Mouse (Mus musculus): ENCODE measurements at regions not wholly inside any gene's neighbourhood (a gene's known extent, or its start where the extent isn't known, plus 50 kb on each side); places are given as distances from the start of the nearest gene placed in this dataset.

GRCm38 (mm10) chr3:21524426-21524937 lies 552.0 kb upstream of the Tbl1xr1 start:
- DNase-seq: peak in 1 of 2 experiments; percentile 22

- no peak for DNase-seq
Measured at GRCm38 (mm10) chr3:21530862-21531261, 545.6 kb upstream of the Tbl1xr1 start.

GRCm38 (mm10) chr3:21539138-21539537 lies 537.3 kb upstream of the Tbl1xr1 start:
- DNase-seq: no peak

GRCm38 (mm10) chr3:21544456-21544855 lies 532.0 kb upstream of the Tbl1xr1 start:
- no peak for DNase-seq

GRCm38 (mm10) chr3:21545156-21545893 lies 531.1 kb upstream of the Tbl1xr1 start:
- DNase-seq: no peak

GRCm38 (mm10) chr3:21546411-21546810 lies 530.0 kb upstream of the Tbl1xr1 start:
- no peak for DNase-seq

- DNase-seq: no peak
Measured at GRCm38 (mm10) chr3:21549671-21550070, 526.8 kb upstream of the Tbl1xr1 start.

- DNase-seq: no peak
Measured at GRCm38 (mm10) chr3:21553159-21553758, 523.2 kb upstream of the Tbl1xr1 start.

- DNase-seq: no peak
Measured at GRCm38 (mm10) chr3:21553859-21554258, 522.6 kb upstream of the Tbl1xr1 start.

GRCm38 (mm10) chr3:21557963-21558441 lies 518.5 kb upstream of the Tbl1xr1 start:
- peak; percentile 75 to 76 for DNase-seq

- no peak for DNase-seq
Measured at GRCm38 (mm10) chr3:21562771-21563312, 513.6 kb upstream of the Tbl1xr1 start.

- peak; percentile 13 to 29 for DNase-seq
Measured at GRCm38 (mm10) chr3:21563454-21563853, 513.0 kb upstream of the Tbl1xr1 start.

- peak; percentile 85 to 90 for DNase-seq
Measured at GRCm38 (mm10) chr3:21564211-21564781, 512.2 kb upstream of the Tbl1xr1 start.

GRCm38 (mm10) chr3:21564847-21565485 lies 511.5 kb upstream of the Tbl1xr1 start:
- DNase-seq: no peak

- no peak for DNase-seq
Measured at GRCm38 (mm10) chr3:21569721-21570120, 506.7 kb upstream of the Tbl1xr1 start.

GRCm38 (mm10) chr3:21578635-21579034 lies 497.8 kb upstream of the Tbl1xr1 start:
- no peak for DNase-seq

GRCm38 (mm10) chr3:21582122-21582521 lies 494.3 kb upstream of the Tbl1xr1 start:
- DNase-seq: no peak

- DNase-seq: no peak
Measured at GRCm38 (mm10) chr3:21585767-21586166, 490.7 kb upstream of the Tbl1xr1 start.

- DNase-seq: no peak
Measured at GRCm38 (mm10) chr3:21606846-21607245, 469.6 kb upstream of the Tbl1xr1 start.

- DNase-seq: no peak
Measured at GRCm38 (mm10) chr3:21610231-21610630, 466.2 kb upstream of the Tbl1xr1 start.

GRCm38 (mm10) chr3:21621745-21622144 lies 454.7 kb upstream of the Tbl1xr1 start:
- no peak for DNase-seq

- no peak for DNase-seq
Measured at GRCm38 (mm10) chr3:21625039-21625438, 451.4 kb upstream of the Tbl1xr1 start.

- DNase-seq: peak; percentile 30 to 63
Measured at GRCm38 (mm10) chr3:21626029-21626428, 450.4 kb upstream of the Tbl1xr1 start.

All from cerebellum, postnatal 14 days (tissue).